Mouse (Mus musculus): ENCODE results near the gene Gm11060. TPM values are rescaled to one million over a fixed set of nuclear protein-coding genes. Genes with fewer than 3 reads are reported as not detected.

Gm11060 gene
- total RNA-seq, 2 experiments from 2014 or later: not detected

DNA sequence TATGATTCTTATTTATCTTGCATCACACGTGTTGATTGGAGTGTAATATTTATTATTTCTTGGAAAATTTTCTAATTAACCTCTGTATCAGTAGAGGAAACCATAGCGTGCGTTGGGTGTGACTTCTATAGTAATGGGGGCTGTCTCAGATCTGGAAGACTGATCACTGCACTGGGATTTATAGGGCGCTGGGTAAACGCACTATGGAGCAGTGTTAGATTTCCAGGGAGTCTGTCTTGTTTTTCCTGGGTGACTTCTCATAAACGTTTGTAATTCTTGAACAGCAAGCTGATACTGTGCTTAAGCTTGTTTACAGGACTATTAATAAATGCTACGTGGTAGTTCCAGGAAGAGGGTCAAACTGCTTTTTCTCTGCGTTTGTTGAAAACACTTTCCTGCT, 25.9 kb downstream of the Gm11060 start:
- DNase-seq (ENCODE audit: low spot score in 2 of 2): no peak

- no peak for DNase-seq (ENCODE audit: low spot score in 2 of 2)
Observed at GRCm38 (mm10) chr2:105122216-105122615, 30.4 kb downstream of the Gm11060 start.

DNA sequence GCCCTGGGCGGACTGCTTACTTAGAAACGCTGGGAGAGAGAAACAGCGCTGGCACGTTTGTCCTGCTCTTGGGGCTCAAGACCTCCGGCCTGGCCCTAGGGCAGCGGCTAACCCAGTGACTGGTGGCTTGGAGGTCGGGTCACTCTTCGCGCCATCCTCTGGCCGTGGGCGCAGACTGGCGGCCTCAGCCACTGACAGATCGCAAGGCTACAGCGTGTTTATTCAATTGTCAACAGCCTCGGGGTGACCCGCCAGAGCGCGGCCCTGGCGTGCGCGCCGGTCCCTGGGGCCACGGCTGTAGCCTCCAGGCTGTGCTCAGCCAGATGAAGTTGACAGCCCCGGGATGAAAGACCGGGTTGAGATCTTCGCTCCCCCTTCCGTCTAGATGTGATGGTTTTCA, 31.1 kb downstream of the Gm11060 start:
- DNase-seq (ENCODE audit: low spot score in 2 of 2): no peak

DNA sequence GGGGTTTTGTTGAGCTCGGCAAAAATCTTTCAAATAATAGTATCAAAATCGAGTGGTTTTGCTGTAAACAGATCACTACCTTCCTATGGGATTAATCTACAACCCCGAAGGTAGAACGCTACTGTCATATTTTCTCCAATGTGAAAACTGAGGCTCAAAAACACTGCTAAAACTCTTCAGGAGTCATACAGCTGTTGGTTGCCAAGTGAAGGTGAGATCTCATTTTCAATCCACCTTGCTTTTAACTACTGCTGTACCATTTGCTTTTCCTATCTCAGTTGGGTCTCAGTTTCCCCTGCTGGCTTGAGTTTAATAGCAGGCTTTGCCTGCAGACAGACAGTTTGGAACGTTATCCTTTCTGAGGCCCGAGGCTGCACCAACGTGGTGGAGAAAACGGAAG, 31.6 kb downstream of the Gm11060 start:
- DNase-seq (ENCODE audit: low spot score in 2 of 2): no peak

DNA sequence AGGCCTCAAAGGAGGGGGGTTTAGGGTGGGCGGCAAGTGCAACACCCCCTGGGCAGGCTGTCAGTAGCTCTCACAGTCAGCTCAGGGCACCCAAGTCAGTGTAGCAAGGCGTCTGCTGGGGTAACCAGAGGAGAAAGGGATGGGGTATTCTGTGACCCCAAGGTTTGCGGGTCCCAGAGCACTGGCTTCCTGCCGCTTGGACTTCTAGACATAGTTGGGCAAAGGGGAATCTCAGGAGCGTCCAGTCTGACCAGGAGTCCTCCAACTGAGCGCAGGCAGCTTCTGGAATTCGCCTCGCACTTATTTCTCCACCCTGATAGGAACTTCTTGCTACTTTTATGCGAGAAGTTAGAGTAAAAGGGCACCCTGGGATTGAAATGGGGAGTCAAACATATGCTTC, 32.1 kb downstream of the Gm11060 start:
- no peak for DNase-seq (ENCODE audit: low spot score in 2 of 2)

DNA sequence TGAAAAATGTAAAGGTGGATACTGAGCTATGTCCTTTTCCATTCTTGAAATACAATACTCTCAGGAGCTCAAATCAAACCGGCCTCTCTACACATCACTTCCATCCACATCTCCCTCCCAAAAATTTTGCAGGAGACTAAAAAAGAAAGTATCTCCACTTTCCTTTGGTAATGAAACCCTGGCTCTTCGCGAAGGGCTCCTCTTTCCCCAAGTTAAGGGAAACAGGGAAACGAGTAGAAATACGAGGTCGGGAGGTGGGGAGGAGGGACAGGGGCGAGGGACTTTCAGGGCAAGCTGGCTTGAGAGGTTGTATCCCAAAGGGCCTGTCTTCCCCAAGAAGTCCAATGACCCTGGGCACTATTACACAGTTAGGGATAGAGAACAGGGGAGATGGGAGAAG, 32.6 kb downstream of the Gm11060 start:
- no peak for DNase-seq (ENCODE audit: low spot score in 2 of 2)

DNA sequence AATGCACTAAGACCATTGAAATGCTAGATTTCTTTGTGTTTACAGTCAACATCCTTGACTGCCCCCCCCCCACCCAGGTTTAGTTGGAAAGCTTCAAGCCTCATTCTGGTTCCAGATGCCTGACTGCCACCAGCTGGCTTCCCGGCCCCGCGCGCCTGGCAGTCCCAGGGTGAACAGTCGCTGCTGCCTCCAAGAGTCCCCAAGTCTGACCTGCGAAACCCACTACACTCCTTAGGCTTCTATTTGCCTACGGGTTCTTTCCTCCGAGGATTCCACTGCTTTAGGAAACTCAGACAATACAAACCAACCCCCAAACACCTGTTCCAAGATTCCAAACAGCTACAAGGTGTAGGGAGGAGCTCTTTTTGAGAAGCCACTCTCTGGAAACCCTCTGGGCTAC, 33.4 kb downstream of the Gm11060 start:
- DNase-seq (ENCODE audit: low spot score in 2 of 2): no peak

- DNase-seq (ENCODE audit: low spot score in 2 of 2): no peak
Observed at GRCm38 (mm10) chr2:105125641-105126040, 33.8 kb downstream of the Gm11060 start.

GRCm38 (mm10) chr2:105126279-105126678, 34.5 kb downstream of the Gm11060 start, which contains the start of gene Wt1:
Wt1 (plus strand) TSS chr2:105126529.
- DNase-seq (ENCODE audit: low spot score in 2 of 2): no peak

DNA sequence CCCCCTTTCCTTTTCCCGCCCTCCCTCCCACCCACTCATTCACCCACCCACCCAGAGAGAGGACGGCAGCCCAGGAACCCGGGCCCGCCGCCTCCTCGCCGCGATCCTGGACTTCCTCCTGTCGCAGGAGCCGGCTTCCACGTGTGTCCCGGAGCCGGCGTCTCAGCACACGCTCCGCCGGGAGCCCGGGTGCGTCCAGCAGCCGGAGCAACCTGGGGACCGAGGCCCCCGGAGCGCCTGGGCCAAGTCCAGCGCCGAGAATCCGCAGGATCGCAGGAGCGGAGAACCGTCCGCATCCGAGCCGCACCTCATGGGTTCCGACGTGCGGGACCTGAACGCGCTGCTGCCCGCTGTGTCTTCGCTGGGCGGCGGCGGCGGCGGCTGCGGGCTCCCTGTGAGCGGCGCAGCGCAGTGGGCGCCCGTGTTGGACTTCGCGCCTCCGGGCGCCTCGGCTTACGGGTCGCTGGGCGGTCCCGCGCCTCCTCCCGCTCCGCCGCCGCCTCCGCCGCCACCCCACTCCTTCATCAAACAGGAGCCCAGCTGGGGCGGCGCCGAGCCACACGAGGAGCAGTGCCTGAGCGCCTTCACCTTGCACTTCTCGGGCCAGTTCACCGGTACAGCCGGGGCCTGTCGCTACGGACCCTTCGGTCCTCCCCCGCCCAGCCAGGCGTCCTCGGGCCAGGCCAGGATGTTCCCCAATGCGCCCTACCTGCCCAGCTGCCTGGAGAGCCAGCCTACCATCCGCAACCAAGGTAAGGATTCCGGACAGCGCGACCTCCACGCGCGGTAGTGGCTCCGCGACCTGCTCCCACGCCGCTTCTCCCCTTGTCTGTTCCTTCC, 35.1 kb downstream of the Gm11060 start:
- no peak for DNase-seq (ENCODE audit: low spot score in 2 of 2)

DNA sequence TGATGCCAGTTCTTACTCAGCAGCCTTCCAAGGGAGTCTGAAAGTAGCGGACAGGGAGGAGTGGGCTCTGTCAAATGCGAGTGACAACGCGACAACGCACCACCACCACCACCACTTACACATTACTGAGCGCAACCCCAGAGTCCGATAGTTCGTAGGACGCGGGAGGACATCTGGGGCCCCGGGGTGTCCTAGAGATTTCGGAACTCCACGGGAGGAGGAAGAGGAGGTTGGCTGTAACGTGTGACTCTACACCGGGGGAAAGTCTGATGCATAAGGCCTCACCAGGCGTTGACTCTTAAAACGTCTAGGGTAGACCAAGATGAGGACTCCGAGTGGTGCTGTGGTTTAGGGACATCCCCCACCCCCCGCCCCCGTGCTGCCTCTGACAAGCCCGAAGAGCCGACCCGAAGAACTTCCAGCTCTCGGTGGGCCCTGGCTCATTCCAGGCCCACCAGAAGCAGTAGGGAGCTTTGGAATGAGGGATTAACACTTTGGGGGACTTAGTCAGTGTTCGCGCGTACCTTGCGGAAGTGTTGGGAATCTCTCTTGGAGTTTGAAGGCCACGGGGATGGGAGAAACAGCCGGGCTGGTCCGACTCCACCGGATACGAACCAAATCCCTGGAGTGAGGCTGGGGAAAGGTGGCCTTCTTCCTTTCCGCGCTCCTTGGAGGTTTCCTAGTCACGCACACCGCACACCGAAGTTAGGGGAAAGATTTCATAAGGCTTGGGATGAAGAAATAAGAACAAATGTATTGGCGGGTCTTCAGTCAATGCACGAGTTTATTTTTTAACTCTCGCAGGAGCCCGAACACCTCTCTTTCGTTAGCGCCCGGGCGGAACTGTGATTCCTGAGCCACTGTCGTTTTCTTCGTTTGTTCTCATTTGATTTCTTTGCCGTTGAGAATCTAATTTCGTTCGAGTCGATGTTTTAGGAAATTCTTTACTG, 36.0 kb downstream of the Gm11060 start:
- peak in 1 of 2 experiments; percentile 6 for DNase-seq (ENCODE audit: low spot score in 2 of 2)

DNA sequence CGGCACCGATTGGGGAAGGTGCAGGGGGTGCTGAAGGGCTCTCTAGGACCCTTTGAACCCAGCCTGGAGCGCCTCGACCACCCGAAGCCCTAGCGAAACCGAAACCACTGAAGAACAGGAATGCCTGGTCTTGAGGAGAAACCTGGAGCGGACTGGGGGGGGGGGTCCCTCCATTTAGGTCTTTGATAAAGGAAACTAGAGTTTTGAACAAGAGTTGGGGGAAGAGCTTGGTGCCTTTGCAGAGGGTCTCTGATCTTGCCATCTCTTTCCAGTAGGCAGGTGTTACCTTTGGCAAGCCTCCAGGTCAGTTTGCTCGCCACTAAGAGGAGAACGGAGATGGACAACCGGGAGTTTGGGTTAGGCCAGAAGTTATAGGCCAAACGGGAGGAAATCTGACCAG, 36.7 kb downstream of the Gm11060 start:
- no peak for DNase-seq (ENCODE audit: low spot score in 2 of 2)

GRCm38 (mm10) chr2:105130351-105131060, 38.7 kb downstream of the Gm11060 start:
- no peak for DNase-seq (ENCODE audit: low spot score in 2 of 2)

DNA sequence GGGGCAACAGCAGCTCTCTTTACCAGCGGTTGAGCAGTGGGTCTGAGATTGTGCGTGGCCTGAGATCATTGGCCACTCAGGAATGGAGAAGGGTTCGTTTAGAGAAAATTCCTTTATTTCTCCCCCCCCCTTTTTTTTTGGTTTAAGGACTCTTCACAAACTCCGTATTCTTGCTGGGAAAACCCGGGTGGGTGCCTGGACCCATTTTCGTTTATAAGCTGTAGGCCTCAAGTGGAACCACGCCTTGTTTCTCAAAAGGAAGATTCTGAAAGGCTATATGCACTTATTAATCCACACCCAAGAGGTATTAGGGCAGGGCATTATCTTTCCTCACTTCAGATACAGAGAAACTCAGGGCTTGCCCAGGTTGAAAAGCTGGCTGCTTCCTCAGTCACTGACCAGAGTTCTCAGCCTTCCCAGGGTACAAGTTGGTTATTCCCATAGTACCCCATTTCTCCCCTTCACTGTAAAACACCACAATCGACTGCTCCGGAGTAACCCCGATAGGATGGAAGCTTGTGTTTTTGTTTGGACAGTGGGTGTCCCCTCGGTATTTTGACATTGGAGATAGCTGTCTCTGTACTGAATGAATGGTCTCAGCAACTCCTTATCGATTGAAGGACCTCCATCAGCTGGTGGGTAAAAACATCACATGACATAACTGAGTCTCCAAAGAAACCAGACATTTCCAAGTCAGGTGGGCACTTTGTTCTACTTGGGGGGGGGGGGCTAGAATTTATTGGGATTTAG, 39.4 kb downstream of the Gm11060 start:
- DNase-seq (ENCODE audit: low spot score in 2 of 2): no peak

- DNase-seq (ENCODE audit: low spot score in 2 of 2): no peak
Observed at GRCm38 (mm10) chr2:105131811-105132100, 39.9 kb downstream of the Gm11060 start.

DNA sequence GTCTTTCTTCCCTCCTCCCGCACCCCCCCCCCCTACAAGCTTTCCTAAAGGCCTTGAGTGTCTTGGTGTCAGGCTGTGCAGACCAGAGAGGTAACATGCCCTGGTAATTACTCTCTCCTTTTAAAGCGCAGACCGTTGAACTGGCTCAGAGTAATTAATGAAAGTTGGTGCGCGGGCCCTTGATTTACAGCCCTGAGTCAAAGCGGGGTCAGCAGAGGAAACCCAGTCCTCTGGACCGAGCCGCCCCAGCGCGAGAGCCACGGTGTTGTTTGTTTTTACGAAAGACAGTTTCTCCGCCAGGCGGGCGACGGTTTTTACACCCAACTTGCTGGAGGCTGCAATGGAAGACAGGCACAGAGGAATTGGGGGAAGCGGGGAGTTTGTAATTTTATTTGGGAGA, 40.5 kb downstream of the Gm11060 start:
- no peak for DNase-seq (ENCODE audit: low spot score in 2 of 2)

DNA sequence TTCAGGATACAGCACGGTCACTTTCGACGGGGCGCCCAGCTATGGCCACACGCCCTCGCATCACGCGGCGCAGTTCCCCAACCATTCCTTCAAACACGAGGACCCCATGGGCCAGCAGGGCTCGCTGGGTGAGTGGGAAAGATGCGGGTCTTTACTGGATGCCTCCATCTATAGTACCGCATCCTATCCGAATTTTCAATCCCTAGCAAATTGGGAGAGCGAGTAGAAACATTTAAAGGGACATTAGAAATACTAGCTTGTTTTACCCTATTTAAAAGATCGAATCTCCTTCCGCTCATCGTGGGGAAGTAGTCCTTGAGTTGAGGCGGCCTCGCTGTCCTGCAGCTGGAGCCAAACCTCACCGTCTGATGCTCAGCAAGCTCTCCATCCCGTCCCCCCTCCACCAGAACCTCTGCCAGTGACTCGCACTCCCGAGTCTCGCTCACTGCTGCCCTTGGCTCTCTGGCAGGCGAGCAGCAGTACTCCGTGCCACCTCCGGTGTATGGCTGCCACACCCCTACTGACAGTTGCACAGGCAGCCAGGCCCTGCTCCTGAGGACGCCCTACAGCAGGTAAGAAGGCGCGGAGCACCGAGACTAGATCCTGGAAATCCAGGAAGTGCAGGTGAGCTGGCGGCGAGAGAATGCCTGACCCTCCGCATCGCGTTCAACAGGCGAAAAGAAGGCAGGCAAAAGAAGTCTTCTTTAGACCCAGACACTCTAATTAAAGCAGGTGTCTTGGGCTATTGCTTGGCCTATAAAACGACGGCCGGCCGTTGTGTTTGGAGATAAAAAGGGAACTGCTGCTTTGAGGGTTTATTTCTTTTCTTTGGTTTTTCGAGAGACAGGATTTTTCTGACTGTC, 41.3 kb downstream of the Gm11060 start:
- DNase-seq (ENCODE audit: low spot score in 2 of 2): no peak

- no peak for DNase-seq (ENCODE audit: low spot score in 2 of 2)
Observed at GRCm38 (mm10) chr2:105134296-105134695, 42.5 kb downstream of the Gm11060 start.

DNA sequence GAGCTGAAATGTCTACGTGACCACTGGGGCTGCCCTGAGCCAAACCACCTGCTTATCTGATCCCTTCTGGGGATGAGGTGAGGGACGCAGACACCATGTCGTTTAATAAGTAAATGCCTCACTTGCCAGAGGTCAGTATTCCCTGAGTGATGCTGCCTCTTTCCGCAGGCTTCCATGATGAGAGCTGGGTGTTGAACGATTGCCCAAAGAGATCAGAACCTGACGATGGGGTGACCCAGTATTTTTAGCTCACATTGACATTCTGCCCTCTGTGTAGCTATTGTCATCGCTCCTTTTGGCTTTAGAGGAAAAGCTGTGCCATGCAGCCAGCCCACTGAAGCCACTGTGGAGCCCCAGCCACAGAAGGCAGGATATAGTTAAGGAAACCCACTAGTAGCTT, 47.7 kb downstream of the Gm11060 start:
- no peak for DNase-seq (ENCODE audit: low spot score in 2 of 2)

DNA sequence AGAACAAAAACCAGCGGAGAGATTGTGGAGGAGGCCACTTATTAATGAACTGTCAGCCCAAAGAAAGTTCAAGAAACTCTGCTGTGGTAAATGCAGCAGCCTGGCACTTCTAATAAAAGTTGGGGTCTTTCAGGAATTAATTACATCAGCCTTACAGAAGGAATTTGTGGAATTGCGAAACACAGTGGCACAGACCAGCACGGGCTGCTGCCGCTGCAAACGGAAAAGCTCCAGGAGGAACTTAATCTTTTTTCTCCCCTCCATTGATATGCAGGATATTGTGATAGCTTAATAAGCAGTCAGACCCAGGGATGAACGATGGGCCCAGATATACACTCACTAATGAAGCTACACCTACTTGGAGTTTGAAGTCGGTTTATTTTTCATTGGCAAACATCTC, 49.6 kb downstream of the Gm11060 start:
- no peak for DNase-seq (ENCODE audit: low spot score in 2 of 2)

Measured in layer of hippocampus, postnatal 10 days (tissue).